Mouse (Mus musculus): ENCODE results near the gene Thap4.
A peak's percentile ranks its signal among the peaks of the same experiment; 100 is the strongest.

The Thap4 gene

DNA sequence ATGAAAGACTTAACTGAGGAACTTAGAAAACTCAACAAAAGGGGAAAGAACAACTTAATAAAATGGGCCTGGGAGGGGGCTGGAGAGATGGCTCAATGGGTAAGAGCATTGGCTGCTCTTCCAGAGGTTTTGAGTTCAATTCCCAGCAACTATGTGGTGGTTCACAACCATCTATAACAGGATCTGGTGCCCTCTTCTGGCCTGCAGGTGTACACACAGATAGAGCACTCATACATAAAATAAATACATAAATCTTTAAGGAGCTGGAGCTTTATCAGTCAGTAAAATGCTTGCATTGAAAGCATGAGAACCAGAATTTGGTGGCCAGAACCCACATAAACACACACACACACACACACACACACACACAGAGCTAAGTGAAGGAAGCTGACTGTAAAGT, 11.8 kb downstream of the Thap4 start:
- DNase-seq (ENCODE audit: low spot score in 2 of 2): no peak

DNA sequence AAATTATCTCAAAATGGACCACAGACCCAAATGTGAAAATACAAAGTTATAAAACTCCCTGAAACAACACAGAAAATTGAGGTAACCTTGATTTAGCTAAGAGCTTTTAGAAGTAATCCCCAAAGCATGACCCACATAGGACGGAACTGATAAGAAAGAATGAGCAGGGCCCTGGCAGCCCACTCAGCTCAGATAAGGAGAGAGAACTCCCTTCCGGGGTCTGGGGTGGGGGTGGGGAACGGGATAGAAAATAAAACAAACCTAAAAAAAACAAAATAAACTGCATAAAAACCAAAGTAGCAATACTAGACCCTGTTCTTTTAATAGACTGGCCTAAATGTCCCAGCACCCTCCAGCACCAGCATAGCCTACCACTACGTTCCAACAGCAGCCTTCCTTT, 12.7 kb downstream of the Thap4 start:
- DNase-seq (ENCODE audit: low spot score in 2 of 2): no peak

DNA sequence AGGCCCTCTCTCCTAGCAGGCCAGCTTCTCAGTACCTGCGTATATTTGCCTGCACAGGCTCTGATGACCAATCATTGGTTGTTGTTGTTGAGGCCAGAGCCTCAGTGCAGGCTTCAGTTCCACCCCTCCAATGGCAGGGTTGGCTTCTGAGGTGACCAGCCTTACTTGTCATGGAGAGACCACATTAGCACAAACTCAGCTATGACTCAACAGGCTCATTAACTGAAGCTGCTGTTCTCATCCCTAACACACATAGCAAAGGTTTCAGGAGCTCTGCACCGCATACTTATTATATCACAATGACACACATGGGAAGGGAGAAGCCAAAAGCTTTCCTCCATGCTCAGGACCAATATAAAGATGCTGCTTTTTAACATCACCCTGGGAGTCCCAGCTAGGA, 14.0 kb downstream of the Thap4 start:
- no peak for DNase-seq (ENCODE audit: low spot score in 2 of 2)

DNA sequence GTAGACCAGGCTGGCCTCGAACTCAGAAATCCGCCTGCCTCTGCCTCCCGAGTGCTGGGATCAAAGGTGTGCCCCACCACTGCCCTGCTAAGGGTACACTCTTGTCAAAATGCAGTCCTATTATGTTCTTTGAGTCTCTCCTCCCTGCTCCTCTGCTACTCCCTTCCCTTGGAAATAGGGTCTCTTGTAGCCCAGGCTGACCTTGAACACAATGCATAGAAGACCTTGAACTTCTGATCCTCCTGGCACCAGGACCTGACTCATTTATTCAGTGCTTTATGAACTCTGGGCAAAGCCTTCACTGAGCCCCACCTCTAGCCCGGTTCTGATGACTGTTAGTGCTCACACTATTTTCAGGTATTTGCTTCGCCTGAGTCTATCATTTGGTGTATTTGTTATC, 17.0 kb downstream of the Thap4 start:
- no peak for DNase-seq (ENCODE audit: low spot score in 2 of 2)

DNA sequence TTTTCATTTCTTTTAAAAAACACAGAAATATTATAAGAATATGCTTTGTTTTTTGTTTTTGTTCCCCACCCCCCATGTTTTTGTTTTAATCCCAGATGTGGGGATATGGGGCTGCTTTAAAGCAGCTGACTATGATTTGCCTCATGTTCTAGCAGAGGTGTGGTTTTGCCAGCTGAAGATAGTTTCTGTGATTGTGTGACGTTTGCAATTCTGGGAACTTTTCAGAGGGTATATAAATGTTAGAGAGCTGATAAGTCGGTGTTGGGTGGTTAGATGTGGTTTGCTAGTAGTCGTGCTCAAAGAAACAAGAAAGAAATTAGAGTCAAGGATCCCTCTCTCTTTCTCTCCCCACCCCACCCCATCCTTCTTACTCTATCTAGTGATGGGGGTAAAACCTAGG, 18.8 kb downstream of the Thap4 start:
- DNase-seq (ENCODE audit: low spot score in 2 of 2): no peak

DNA sequence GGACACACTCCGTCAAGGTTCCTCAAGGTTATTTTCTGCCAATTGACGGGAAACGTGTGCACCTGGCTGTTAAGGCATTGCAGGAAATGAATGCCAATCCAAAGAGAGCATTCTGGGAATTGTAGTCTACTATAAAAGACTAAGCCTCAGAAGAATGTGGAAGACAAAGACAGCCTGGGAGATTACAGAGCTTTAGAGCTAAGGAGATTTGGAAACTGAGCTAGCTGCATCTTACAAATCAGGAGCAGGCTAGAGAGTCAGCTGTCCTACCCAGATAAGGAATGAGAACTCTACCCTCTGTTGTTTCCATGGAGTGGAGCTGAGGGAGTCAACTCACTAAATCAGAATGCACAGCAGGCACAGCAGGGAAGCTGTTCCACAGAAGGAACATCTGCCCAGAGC, 22.8 kb downstream of the Thap4 start:
- no peak for DNase-seq (ENCODE audit: low spot score in 2 of 2)

DNA sequence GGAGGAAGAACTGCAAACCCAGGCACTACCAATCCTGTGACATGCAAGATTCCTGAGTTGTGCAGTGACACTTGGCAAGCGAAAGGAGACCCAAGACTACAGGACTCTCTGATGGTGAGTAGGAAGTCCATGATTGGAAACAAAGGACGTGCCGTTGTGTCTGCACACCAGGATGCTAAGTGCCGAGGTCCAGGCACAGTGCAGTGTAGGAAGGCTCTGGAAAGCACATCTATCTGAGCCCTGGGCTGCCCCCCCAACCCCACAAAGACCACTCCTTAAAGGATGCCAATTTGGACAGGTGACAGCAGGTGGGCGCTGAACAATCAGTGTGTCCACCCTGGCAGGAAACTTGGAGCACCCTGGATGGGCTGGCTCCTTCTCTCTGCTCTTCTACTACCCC, 23.6 kb downstream of the Thap4 start:
- DNase-seq (ENCODE audit: low spot score in 2 of 2): no peak

DNA sequence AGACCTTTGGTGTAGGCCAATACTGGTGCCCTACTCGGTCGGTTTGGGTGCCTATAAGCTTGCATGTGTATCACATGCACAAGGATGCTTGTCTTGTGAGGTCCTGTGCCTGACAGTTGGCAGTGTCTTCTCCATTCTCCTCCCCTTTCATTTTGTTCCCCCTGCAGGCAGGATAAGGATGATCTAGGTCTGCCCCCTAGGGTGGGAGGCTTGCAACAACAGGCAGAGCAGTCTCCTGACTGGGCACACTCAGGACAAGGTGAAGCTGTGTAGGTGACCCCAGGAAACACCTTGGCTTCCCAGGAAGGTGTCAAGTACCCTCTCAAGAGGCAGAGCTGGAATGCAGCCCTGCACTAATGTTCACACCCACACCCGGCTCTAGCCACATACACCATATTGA, 27.7 kb downstream of the Thap4 start:
- peak in 1 of 2 experiments; percentile 50 for DNase-seq (ENCODE audit: low spot score in 2 of 2)

DNA sequence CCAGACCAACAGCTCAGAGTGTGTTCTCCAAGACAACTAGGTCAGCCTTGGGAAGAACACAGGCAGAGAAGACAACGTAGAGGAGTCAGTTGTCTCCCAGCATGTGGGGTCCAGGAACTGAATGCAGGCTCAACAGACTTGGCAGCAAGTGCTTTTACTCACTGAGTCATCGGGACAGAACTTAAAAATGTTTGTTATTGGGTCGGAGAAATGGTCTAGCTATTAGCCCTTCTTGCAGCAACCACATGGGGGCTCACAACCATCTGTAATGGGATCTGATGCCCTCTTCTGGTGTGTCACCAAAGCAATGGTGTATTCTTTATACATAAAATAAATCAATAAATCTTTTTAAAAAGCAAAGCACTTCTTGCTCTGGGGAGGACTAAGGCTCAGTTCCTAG, 28.5 kb downstream of the Thap4 start:
- no peak for DNase-seq (ENCODE audit: low spot score in 2 of 2)

DNA sequence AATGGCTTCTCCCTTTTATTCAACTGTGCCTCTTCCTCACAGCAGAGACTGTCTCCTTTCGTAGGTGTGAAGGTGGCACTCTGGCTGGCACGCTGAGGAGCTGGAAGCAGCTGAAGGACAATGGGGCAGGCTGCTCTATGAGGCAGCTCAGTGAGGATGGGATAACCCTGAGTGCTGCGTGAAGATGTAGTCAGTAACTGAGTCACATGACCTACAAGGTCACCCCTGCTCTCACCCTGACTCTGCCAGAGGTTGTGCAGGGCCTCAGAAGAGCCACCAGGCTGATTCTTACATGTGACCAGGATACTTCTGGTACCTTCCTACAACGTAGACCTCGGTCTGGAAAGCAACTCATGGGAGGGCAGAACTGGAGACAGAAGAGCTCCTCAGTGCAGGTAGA, 29.0 kb downstream of the Thap4 start:
- DNase-seq (ENCODE audit: low spot score in 2 of 2): no peak

DNA sequence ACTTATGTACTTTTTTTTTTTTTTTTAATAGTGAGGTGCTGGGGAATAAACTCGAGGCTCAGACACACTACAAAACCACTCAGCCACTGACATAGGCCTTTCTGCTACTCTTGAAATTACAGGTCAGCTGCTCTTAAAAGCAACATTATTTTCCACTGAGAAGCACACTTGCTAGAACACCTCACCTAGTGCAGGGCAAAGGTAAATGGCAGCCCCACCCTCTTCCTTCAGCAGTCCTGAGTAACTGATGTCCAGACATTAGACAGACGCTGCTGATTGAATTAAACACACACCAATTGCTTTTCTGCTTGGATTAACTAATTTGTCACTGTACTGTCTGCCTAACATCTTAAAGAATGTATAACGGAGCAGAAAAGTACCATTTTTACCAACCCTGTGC, 30.0 kb downstream of the Thap4 start:
- DNase-seq (ENCODE audit: low spot score in 2 of 2): no peak

DNA sequence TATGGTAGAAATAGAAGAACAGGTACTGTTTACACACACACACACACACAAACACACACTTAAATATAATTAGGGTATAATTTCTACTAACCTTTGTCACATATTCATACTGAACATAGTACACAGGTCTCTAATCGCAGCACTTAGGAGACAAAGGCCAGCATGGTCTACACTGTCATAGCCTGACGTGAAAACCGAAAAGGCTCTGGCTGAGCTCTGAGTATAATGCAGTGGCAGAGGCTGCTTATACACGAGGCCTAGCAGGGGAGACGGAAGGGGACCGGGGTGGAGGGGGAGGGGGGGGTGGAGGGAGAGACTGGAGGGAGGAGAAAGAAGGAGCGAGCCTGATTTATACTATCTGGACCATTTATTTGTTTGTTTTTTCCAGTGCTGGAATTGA, 33.1 kb downstream of the Thap4 start:
- DNase-seq (ENCODE audit: low spot score in 2 of 2): no peak

DNA sequence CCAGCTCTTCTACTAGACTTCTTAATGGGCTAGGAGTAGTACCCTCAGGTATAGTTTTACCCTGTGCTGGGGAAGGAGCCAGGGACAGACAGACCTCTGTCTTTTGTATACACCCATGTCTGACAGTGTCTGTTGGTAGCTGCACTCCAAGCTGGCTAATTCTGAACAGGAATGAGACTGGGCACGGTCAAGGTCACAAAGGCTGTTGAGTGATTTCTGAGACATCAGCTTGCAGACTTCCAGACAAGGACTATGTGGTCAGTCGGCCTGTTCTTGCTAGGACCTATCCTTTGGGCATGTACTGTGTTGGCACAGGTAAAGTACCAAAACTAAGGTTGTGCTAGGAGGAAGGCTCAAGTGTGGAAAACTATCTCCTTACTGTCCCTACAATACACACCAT, 38.5 kb downstream of the Thap4 start:
- no peak for DNase-seq (ENCODE audit: low spot score in 2 of 2)

DNA sequence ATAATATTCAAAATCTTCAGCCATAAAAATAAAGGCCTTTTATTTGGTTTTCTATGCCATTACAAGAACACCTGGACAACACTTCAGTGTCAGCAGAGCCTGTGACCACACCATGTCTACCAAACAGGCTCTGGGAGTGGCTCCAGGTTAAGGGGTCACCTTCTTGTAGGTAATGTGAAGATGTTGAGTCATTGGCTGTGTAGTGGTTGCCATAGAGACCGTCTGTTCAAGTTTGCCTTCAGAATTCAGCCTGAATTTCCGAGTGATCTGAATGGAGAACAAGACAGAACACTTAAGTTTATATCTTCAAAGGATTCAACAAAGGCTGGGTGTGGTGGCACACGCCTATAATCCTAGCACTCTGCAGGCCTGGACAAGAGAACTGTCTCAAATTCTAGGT, 49.3 kb downstream of the Thap4 start:
- DNase-seq (ENCODE audit: low spot score in 2 of 2): no peak

DNA sequence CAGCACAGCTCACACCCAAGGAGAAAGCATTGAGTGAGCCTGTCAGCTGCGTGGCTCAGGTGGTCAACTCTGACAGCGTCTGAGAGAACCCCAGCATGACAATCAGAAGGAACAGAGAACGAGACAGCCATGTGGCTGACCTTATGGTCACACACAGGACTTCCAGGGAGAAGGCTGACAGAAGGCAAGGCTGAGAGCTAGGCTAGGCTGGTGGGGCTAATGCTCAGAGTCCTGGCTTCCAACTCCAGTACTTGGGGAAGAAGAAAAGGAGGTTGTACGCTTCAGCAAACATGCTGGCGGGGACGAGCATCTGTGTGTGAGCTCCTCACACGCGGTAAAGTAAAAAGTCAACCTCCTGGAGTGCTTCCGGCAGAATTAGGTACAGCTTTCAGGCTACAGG, 50.3 kb downstream of the Thap4 start:
- DNase-seq (ENCODE audit: low spot score in 2 of 2): no peak

DNA sequence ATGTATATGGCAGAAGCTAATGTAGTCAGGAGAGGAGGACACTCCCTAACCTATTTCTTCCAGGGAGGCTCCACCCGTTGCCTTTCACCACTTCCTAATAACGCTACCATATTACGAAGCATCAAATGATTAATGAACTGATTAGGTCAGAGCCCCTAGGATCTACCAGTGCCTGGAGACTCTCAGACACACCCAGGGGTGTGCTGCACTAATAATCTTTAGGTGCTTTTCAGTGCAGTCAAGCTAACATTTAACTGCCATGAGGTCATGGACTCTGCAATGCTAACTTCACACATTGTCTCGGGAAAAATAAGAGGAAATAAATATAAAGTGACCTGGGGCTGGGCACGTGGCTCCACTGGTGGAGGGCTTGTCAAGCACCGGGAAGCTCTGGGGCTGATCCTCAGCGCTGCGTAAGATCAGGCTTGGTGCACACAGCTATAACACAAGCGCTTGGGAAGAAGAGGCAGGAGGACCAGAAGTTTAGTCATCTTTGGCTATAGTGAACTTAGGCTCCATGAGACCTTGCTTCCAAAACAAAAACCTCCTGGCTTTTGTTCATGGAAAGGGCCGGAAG, 51.1 kb downstream of the Thap4 start:
- no peak for DNase-seq (ENCODE audit: low spot score in 2 of 2)

DNA sequence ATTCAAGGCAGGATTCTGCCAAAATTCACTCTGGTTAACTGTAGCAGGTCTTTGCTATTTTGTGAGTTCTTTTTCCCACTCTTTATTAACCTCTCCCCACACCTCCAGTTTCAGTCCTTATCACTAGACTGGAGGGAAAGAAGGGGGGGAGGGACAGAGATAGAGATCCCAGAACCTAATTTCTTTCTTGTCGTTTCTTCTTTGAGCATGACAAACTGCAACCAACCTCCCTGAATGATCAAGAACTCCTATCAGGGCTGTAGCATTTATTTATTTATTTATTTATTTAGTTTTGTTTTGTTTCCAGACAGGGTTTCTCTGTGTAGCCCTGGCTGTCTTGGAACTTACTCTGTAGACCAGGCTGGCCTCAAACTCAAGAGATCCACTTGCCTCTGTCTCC, 52.6 kb downstream of the Thap4 start:
- no peak for DNase-seq (ENCODE audit: low spot score in 2 of 2)

DNA sequence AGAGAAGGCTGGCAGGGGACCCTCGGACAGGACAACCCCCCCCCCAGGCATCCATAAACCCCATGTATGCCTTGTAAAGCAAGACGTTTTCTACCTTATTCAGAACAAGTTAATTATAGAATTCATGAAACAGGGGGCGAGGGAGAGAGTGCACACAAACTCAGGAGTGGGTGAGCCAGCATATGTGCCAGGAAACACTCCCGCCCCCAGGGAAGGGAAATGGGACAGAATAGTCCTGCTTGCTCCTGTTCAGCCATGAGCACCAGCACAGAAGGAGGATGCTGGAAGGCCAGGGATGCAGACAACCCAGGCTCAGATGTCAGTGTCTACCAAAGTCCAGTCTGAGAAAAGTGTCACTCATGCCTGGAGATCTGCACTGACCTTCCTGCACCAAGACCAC, 55.5 kb downstream of the Thap4 start:
- DNase-seq (ENCODE audit: low spot score in 2 of 2): peak in 1 of 2 experiments; percentile 77

DNA sequence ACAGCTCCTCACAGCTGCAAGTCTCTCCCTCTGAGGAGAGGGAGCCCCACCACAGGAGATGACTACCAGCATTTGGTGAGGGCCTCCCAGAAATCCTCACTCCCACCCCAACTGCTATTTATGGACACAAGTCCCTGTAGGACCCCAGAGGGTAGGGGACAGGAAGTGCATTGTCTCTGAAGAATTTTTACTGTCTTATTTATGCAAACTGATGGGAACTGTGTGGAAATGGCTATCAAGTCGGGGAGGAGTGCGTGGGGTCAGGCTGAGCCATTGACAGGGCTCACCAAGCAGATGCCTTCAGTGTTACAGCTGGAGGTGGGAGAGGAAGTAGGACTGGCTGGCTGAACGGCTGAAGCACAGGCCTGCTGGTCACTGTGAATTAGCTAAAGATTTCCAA, 57.3 kb downstream of the Thap4 start:
- no peak for DNase-seq (ENCODE audit: low spot score in 2 of 2)

DNA sequence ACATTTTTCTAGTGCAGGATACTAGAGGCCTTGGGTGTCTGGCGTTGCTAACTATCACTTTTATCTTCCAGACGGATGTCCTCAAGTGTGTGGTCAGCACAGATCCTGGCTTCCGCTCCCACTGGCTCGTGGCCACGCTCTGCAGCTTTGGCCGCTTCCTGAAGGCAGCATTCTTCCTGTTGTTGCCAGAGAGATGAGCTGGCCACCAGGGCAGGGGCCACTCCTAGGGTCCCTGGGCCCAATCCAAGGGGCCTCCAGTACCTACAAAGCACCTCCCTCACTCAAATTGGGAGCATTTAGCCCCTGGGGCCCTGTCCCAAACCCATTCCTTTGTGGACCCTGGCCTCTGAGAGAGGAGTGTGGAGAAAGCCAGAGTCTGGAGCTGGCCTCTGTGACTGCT, 59.7 kb downstream of the Thap4 start:
- no peak for DNase-seq (ENCODE audit: low spot score in 2 of 2)

DNA sequence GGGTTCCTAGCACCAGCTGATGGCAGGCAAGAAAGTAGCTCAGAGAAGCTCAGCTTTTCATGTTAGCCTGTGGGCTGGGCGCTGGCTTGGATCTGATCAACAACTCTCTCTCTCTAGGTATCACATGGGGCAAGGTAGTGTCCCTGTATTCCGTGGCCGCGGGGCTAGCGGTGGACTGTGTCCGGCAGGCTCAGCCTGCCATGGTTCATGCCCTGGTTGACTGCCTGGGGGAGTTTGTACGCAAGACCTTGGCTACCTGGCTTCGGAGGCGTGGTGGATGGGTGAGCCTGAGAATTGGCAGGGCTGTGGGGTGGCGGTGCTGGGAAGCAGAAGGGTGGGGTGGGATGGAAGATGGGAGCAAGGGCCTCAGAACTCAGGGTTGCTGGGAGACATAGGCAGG, 60.7 kb downstream of the Thap4 start:
- DNase-seq (ENCODE audit: low spot score in 2 of 2): no peak

DNA sequence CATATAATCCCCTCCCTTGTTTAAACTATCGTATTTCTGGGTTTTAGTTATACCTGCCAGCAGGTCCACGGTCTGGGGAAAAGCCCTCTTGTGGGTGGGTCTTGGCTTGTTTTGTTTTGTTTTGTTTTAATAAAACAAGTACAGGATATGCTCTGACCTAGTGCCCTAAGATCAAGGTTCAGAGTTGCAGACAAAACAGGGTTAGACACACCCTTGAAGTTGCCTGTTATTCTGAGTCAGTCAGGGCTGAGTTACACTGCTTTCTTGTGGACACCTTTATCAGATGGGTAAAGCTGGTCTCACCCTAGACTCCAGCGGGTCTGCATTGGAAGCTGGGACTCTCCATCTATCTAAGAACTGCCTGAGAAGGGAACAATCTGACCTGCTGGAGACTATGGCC, 61.2 kb downstream of the Thap4 start:
- no peak for DNase-seq (ENCODE audit: low spot score in 2 of 2)

DNA sequence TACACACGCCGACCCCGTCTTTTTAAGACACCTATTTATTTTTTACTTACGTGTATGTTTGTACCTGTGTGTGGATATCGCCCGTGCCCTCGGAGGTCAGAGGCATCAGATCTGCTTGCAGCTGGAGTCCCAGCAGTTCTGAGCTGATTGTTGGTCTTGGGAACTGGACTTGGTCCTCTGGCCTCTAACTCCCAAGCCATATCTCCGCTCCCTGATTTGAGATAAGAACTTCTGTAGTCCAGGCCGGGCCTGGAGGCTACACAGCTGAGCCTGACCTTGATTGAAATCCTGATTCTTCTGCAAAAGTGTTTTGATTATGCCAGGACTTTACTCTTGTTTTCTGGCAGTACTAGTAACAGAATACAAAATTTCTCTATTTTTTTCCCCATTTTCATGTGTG, 61.9 kb downstream of the Thap4 start:
- no peak for DNase-seq (ENCODE audit: low spot score in 2 of 2)

DNA sequence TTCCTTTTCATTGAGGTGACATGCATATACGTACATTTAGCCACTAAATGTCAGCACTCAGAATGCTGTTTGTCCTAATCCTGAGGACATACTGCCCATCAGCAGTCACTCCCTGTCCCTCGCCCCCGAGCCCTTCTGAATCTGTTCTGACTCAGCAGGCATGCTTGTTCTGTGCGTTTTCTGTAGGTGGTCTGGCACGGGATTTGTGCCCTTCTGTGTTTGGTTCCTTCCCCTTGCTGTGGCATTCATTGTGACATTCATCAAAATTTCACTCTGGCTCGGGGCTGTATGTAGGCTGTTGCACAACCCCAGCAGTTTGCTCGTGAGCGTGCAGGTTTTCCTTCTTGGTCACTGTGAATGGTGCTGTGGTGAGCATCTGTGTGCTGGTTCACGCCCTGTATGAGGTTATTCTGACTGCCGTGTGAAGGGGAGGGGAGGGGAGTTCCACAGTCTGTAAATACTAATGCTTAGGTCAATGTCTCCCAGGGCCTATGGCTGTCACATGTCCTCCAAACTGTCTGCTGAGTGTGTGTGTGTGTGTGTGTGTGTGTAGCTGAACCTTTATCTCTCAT, 62.8 kb downstream of the Thap4 start:
- peak in 1 of 2 experiments; percentile 37 for DNase-seq (ENCODE audit: low spot score in 2 of 2)
